Mouse (Mus musculus): ENCODE results near the gene Chic1. TPM values are rescaled to one million over a fixed set of nuclear protein-coding genes. Genes with fewer than 3 reads are reported as not detected.

Chic1 gene
- polyA plus RNA-seq, 1 experiment from 2014 or later = 3.2 TPM

GRCm38 (mm10) chrX:103440803-103441202, 84.5 kb downstream of the Chic1 start:
- Histone ChIP-seq H3K4me3 (replicated peaks) (no peak overlapping the region), H3K27me3 (replicated peaks) (peaks cover 19% of the 10 kb centered on the region; the same call in 1 of the 2 replicates), H3K36me3 (no peaks in the 10 kb centered on the region), H3K4me2 (no peak overlapping the region), H3K9me3 (no peaks in the 10 kb centered on the region), H3K27ac (no peak overlapping the region), H3K9ac (no peak overlapping the region), H3K4me1 (no peaks in the 10 kb centered on the region)
- 0% methylated on average over 1 of the region's 1 CpGs for WGBS
- no peak for ATAC-seq (ENCODE audit: insufficient read depth, low FRiP score, low read depth)

GRCm38 (mm10) chrX:103443755-103444154, 87.5 kb downstream of the Chic1 start:
- no peak for ATAC-seq (ENCODE audit: insufficient read depth, low FRiP score, low read depth)
- no peak overlapping the region for H3K4me3 ChIP-seq (replicated peaks)
- no peaks in the 10 kb centered on the region for H3K36me3 ChIP-seq
- no peak overlapping the region for H3K9ac ChIP-seq
- H3K27me3 ChIP-seq (replicated peaks) = peaks cover 15% of the 10 kb centered on the region
- no peaks in the 10 kb centered on the region for H3K9me3 ChIP-seq
- no peaks in the 10 kb centered on the region for H3K4me1 ChIP-seq
- no peak overlapping the region for H3K4me2 ChIP-seq
- WGBS = 35% methylated on average over 7 of the region's 7 CpGs
- H3K27ac ChIP-seq = no peak overlapping the region

Other genes starting within 250 kb of the Chic1 start
- gene Nap1l2, start 169.8 kb upstream of the Chic1 start, polyA plus RNA-seq (2015; fragmentation: Nextera tagmentation; extraction: Ambion mirVana) = 3.1 and 3.6 TPM in 2 replicates
- gene Cdx4, start 35.1 kb upstream of the Chic1 start, polyA plus RNA-seq (2015; fragmentation: Nextera tagmentation; extraction: Ambion mirVana) = 0.06 TPM in 1 of 2 replicates, not detected in the other
- gene Tsx, start 58.0 kb downstream of the Chic1 start, polyA plus RNA-seq (2015; fragmentation: Nextera tagmentation; extraction: Ambion mirVana) = 0.17 and 0.34 TPM in 2 replicates
- not detected in 2 replicates for gene Gm26992, start 65.5 kb downstream of the Chic1 start, polyA plus RNA-seq (2015; fragmentation: Nextera tagmentation; extraction: Ambion mirVana)

All from stomach, embryonic 15.5 days (tissue).